Mouse (Mus musculus) adrenal gland, postnatal 36 days (tissue): ENCODE data around the gene Spty2d1. TPM values are rescaled to one million over a fixed set of nuclear protein-coding genes. Genes with fewer than 3 reads are reported as not detected.
"Not testable (repeated sequence)": the region's sequence is repeated elsewhere in the genome, so short reads cannot be mapped to it uniquely, and the experiment has no call there.

ENCODE experiments used
- DNase-seq, 2 experiments: peaks; one replicate each; pipeline ENCODE4 v3.0.0; 2021; ENCODE audit warnings: mixed read lengths in 1 of 2
- total RNA-seq, 2 experiments: library from RNA; stranded (reverse); gene quantifications; 2 replicates each; pipeline ENCODE4 v1.2.3; 2021

The Spty2d1 gene
- total RNA-seq, 2 experiments from 2014 or later, result 20.4 to 34.9 TPM

GRCm38 (mm10) chr7:46989387-46989786 lies 18.8 kb downstream of the Spty2d1 start:
- DNase-seq, result not testable (repeated sequence)

GRCm38 (mm10) chr7:46987073-46987472 lies 21.1 kb downstream of the Spty2d1 start:
- DNase-seq, result no peak

GRCm38 (mm10) chr7:46986646-46987045 lies 21.6 kb downstream of the Spty2d1 start:
- DNase-seq, result peak in 1 of 2 experiments; percentile 9

GRCm38 (mm10) chr7:46985718-46986505 lies 22.3 kb downstream of the Spty2d1 start:
- peak in 1 of 2 experiments; percentile 29 for DNase-seq

- DNase-seq, result no peak
Observed at GRCm38 (mm10) chr7:46983280-46983679, 24.9 kb downstream of the Spty2d1 start, which contains the start of gene Gm9999. Gm9999 (plus strand) TSS chr7:46983580.

- no peak for DNase-seq
Observed at GRCm38 (mm10) chr7:46975456-46975855, 32.8 kb downstream of the Spty2d1 start.

- DNase-seq, result no peak
Observed at GRCm38 (mm10) chr7:46974648-46975047, 33.6 kb downstream of the Spty2d1 start.

GRCm38 (mm10) chr7:46969898-46970297 lies 38.3 kb downstream of the Spty2d1 start:
- no peak for DNase-seq

- no peak for DNase-seq
Observed at GRCm38 (mm10) chr7:46964070-46964469, 44.1 kb downstream of the Spty2d1 start.

- peak; percentile 47 to 70 for DNase-seq
Observed at GRCm38 (mm10) chr7:46962806-46963618, 45.2 kb downstream of the Spty2d1 start.

- peak; percentile 34 to 46 for DNase-seq
Observed at GRCm38 (mm10) chr7:46962132-46962531, 46.1 kb downstream of the Spty2d1 start.

- DNase-seq, result no peak
Observed at GRCm38 (mm10) chr7:46960991-46961390, 47.2 kb downstream of the Spty2d1 start.

GRCm38 (mm10) chr7:46958853-46959252 lies 49.4 kb downstream of the Spty2d1 start:
- DNase-seq, result no peak

- peak; percentile 97 to 98 for DNase-seq
Observed at GRCm38 (mm10) chr7:46957831-46958691, 50.1 kb downstream of the Spty2d1 start, which contains the start of gene Uevld. Uevld (minus strand) TSS chr7:46958527.

Other genes with a start within 250 kb of the Spty2d1 start
- gene Hps5, start 212.3 kb downstream of the Spty2d1 start, total RNA-seq, result 10 to 100 TPM; 20.8 to 25.9 TPM
- 10 to 100 TPM; 41.2 to 41.4 TPM for gene Gtf2h1, start 212.3 kb downstream of the Spty2d1 start, total RNA-seq
- 100 to 1,000 TPM; 439 to 497 TPM for gene Ldha, start 166.9 kb downstream of the Spty2d1 start, total RNA-seq
- not detected for gene Ldhc, start 147.2 kb downstream of the Spty2d1 start, total RNA-seq
- 10 to 100 TPM; 68.5 to 80.8 TPM for gene Tsg101, start 88.4 kb downstream of the Spty2d1 start, total RNA-seq
- gene Uevld, start 49.9 kb downstream of the Spty2d1 start, total RNA-seq, result 10 to 100 TPM; 16.8 to 21.9 TPM
- not detected for gene Gm9999, start 24.8 kb downstream of the Spty2d1 start, total RNA-seq
- gene Tmem86a, start 42.2 kb upstream of the Spty2d1 start, total RNA-seq, result 10 to 100 TPM; 21.8 to 38.1 TPM
- 1 to 10 TPM in 1 of 2 experiments, under 1 TPM in 1; 0.53 to 1.1 TPM for gene Ptpn5, start 125.3 kb upstream of the Spty2d1 start, total RNA-seq
- not detected for gene Mrgpra6, start 196.5 kb upstream of the Spty2d1 start, total RNA-seq
- gene Mrgpra9, start 244.4 kb upstream of the Spty2d1 start, total RNA-seq, result not detected